Mouse (Mus musculus) urinary bladder, postnatal 10 days (tissue): ENCODE measurements around the gene Timm22.

Source experiments
- DNase-seq: peaks from one replicate; pipeline ENCODE4 v3.0.0; 2022; ENCODE audit warnings: low spot score

The Timm22 gene

GRCm38 (mm10) chr11:76388711-76389110 is 18.0 kb upstream of the Timm22 start:
- DNase-seq, result no peak

GRCm38 (mm10) chr11:76392532-76392931 is 14.2 kb upstream of the Timm22 start:
- DNase-seq, result no peak

- no peak for DNase-seq
Observed at GRCm38 (mm10) chr11:76392996-76393395, 13.8 kb upstream of the Timm22 start.

- DNase-seq, result no peak
Observed at GRCm38 (mm10) chr11:76397650-76398311, 9.0 kb upstream of the Timm22 start.

GRCm38 (mm10) chr11:76398312-76398797 is 8.4 kb upstream of the Timm22 start:
- no peak for DNase-seq

- peak; percentile 77 for DNase-seq
Observed at GRCm38 (mm10) chr11:76398798-76399586, 7.8 kb upstream of the Timm22 start, which contains the start of gene Nxn. TSS of gene Nxn (minus strand) at chr11:76399140.

DNA sequence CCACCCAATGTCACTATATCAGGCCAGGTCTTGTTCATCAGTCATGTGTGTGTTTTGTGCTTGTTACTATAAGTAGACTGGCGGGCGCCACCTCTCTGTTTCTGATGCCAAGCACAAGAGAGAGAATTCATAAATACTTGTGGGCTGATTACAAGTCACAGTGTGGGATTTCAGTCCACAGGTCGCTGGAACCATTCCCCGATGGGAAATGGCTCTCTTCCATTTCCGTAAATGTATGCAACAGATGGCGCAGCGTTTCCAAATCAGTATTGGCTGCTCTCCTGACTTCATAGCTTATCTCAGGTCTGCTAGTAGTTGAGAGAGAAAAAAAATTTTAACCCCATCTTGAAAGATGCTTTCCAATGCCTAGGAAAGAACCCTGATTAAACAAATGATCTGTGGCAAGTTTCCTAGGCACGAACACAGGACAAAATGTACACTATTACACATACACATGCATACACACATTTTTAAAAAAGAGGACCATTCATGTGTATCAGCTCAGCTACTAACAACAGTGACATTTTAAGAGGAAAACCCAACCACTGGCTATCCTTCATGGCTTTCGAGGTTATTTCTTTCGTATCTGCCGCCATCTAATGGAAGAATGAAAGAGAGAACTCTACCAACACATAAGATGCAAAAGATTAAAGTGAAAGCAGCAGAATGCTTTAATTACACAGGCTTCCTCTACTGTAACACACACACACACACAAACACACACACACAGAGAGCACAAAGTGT is 7.0 kb upstream of the Timm22 start:
- no peak for DNase-seq

- no peak for DNase-seq
Observed at GRCm38 (mm10) chr11:76401398-76401797, 5.4 kb upstream of the Timm22 start.

- DNase-seq, result no peak
Observed at GRCm38 (mm10) chr11:76405113-76405512, 1.6 kb upstream of the Timm22 start.

DNA sequence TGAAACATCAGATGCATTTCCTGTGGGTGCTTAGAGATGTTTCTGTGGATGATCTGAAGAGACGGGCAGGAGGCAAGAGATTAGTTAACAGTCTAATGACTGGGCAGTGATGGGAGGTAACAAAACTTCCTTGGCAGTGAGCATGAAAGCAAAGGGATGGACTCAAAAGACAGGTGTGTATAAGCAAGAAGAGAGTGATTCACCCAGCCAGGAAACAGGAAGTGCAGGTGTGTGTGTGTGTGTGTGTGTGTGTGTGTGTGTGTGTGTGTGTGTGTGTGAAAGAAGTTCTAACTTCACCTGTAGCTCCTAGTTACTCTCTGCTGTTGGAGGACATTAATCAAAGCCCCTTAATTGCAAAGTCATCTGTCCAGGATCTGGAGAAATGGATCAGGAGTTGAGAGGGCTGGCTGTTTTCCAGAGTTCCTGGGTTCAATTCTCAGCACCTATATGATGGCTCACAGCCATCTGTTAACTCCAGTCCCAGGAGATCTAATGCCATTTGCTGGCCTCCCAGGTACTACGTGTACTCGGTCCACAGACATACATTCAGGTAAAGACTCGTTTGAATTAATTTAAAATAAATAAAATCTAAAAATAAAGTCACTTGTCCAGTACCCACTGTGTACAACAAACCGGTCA is 1.0 kb upstream of the Timm22 start:
- no peak for DNase-seq

- DNase-seq, result no peak
Observed at GRCm38 (mm10) chr11:76410826-76411225, 4.1 kb downstream of the Timm22 start.

DNA sequence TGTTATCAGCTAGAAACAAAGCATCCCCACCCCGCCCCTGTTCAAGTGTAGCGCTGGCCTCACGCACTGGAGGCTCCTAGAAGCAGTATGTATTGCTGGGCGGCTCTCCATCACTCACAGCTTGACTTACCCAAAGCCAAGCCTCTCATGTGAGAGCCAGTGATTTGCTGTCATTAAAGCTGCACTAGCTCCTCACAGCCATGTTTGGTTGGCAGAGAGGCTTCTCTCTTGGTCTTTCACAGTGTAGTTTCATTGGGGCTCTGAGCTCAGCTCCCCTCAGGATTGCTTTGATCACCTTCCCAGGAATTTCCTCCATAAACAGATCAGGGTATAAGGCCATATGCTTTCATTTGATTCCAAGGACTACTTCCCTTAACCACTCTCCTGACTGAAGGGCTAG is 6.5 kb downstream of the Timm22 start:
- no peak for DNase-seq

- no peak for DNase-seq
Observed at GRCm38 (mm10) chr11:76415001-76415400, 8.2 kb downstream of the Timm22 start.

GRCm38 (mm10) chr11:76415985-76416384 is 9.2 kb downstream of the Timm22 start:
- no peak for DNase-seq

GRCm38 (mm10) chr11:76418423-76418822 is 11.7 kb downstream of the Timm22 start:
- no peak for DNase-seq

DNA sequence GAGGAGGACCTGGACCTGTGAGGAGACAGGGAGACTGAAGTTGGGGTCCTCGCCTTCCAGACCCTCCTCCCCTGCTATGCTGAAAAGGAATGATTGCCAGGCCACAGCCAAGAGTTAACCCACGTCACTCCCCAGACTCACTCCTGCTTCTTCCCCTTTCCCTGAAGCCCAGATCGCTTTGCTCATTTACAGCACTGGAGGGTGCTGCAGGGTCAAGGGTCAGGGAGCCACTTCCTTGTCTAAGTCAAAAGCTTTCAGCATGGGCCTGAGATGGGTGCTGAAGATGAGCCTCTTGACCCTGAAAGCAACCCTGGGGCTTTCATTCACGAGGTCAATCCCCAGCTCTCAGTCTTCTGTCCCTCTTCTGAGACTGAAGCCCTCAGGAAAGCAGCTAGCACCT is 12.4 kb downstream of the Timm22 start:
- no peak for DNase-seq

DNA sequence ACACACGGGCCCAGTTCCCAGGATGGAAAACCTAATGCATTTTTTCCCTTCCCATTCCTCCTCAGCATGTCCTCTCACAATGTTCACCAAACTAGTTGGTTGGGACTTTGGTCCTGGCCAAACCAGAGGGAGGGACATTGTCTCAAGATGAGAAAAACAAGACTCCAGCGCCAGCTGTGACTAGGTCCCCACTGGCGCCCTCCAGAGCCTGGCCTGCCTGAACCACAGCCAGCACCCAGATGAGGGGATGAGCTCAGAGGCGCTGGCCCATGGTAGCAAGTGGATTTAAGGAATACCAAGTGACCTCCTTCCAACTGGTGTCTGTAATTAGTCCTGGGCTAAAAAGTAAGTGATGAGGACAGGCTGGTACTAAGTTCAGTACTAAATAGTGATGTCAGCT is 14.1 kb downstream of the Timm22 start:
- no peak for DNase-seq

DNA sequence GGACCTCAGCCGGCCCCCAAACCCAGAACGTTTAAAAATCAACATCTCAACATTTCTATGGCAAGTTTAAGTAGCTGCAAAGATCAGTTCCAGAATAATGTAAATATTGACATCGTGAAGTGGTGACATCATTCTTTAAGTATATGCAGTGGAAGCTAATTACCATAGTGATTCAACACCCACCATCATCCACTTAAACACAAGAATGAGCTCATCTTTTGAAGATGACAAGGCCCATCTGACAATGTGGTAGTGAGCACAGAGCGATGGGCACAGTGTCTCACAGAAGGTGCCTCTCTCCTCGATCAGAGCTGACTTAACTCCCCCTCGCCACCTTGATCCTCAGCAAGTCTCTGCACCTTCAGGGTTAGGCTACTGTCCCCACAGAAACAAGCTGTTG is 19.0 kb downstream of the Timm22 start:
- no peak for DNase-seq

GRCm38 (mm10) chr11:76427781-76428180 is 21.0 kb downstream of the Timm22 start:
- DNase-seq, result no peak

DNA sequence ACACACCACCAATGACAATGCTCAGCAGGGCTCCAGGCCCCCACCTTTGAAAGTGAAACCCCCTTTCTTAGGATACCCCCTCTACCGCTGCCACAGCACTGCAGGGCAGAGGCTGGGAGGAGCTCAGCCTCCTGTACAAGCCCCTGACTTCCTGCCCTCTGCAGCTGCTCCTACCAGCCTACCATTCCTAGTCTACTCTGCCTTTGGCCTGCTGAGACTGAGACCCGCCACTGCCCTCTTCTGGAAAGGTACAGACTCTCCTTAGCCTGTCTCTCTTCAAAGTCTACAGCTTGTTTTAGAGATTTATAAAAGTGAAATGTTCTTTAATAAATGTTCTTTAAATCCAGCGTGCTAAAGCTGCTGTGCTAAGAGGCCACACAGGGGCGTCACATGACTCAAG is 22.3 kb downstream of the Timm22 start:
- DNase-seq, result no peak

GRCm38 (mm10) chr11:76429556-76429955 is 22.8 kb downstream of the Timm22 start:
- no peak for DNase-seq

- no peak for DNase-seq
Observed at GRCm38 (mm10) chr11:76429966-76430631, 23.3 kb downstream of the Timm22 start.
